Mouse (Mus musculus): ENCODE data around the gene Vcam1. TPM values are rescaled to one million over a fixed set of nuclear protein-coding genes. Genes with fewer than 3 reads are reported as not detected.
A peak's percentile ranks its signal among the peaks of the same experiment; 100 is the strongest.

Vcam1 gene
- polyA plus RNA-seq, 1 experiment from 2014 or later = 24.7 TPM

DNA sequence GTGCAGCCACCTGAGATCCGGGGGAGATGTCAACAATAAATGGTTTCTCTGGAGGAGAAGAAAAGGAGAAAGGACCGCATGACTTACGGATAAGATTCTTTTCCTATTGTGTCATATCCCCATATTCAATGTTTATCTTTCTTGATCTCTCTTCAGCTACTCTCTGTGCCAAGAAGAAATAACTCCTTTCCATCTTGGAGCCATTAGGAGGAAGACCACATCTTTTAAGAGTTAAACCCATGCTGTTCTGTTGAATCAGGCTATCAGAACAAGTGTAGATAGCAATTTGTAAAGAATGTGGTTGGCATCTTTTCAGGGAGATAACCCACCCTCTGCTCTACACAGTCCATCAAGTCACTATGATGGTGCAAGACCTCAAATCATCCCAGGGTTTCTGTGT, 8.5 kb downstream of the Vcam1 start:
- no peak overlapping the region for H3K27ac ChIP-seq (ENCODE audit: low read depth, low read length)
- H3K4me1 ChIP-seq (ENCODE audit: control insufficient read depth, insufficient read depth, low read length) = 0 out of 2 replicates have a peak, but pooled peaks cover 3% of the 10 kb centered on the region
- H3K36me3 ChIP-seq (ENCODE audit: control insufficient read depth, insufficient read depth, low read length) = no peaks in the 10 kb centered on the region
- WGBS = 87% methylated on average over 3 of the region's 3 CpGs
- no peak overlapping the region for H3K9ac ChIP-seq (replicated peaks; ENCODE audit: low read depth, low read length)
- no peak for ATAC-seq (ENCODE audit: low read depth)
- H3K4me2 ChIP-seq (ENCODE audit: low read depth, low read length) = no peak overlapping the region
- no peaks in the 10 kb centered on the region for H3K9me3 ChIP-seq (ENCODE audit: control insufficient read depth, low read length)
- no peaks in the 10 kb centered on the region for H3K27me3 ChIP-seq (ENCODE audit: control insufficient read depth, insufficient read depth, low read length)
- H3K4me3 ChIP-seq (ENCODE audit: low read depth, low read length) = no peak overlapping the region

DNA sequence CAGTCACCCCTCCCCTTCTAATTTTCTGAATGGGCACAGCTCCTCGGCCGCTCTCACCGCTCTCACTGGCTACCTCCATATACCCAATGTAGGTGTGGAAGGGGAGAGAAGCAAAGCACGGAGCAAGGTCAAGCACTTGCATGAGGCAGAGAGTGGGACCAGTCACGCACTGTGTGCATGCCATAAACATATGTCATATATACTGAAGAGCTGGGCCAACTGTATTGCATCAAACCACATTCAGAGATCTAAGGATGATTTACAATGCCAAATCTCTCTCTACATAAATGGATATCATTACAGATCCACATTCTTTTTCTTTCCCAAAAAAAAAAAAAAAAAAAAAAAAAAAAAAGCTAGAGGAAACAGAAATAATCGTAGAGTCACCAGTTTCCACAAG, 9.1 kb downstream of the Vcam1 start:
- Histone ChIP-seq H3K9me3 (ENCODE audit: control insufficient read depth, low read length) (no peaks in the 10 kb centered on the region), H3K4me3 (ENCODE audit: low read depth, low read length) (no peak overlapping the region), H3K4me1 (ENCODE audit: control insufficient read depth, insufficient read depth, low read length) (no peaks in the 10 kb centered on the region), H3K27me3 (ENCODE audit: control insufficient read depth, insufficient read depth, low read length) (no peaks in the 10 kb centered on the region), H3K27ac (ENCODE audit: low read depth, low read length) (no peak overlapping the region), H3K36me3 (ENCODE audit: control insufficient read depth, insufficient read depth, low read length) (no peaks in the 10 kb centered on the region), H3K9ac (replicated peaks; ENCODE audit: low read depth, low read length) (no peak overlapping the region), H3K4me2 (ENCODE audit: low read depth, low read length) (no peak overlapping the region)
- no peak for ATAC-seq (ENCODE audit: low read depth)
- WGBS = 85% methylated on average over 6 of the region's 6 CpGs

DNA sequence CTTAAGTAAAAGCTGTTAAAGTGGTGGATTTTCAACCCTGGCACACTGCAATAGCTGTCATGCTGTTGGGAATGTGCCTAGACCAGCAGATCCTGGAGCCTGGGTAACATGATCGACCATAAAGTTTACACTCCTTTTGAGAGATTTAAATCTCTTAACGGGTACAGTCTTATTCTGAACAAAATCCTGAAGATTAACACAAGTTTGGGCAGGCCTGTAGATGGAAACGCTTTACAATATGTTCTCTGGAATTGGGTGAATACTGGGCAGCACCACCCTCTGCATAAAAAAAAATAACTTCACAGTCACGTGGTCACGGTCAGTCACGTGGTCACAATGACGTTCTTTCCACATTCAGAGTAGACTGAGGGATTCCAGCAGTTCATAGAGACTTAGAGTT, 10.3 kb downstream of the Vcam1 start:
- H3K27ac ChIP-seq (ENCODE audit: low read depth, low read length) = no peak overlapping the region
- no peak overlapping the region for H3K4me3 ChIP-seq (ENCODE audit: low read depth, low read length)
- WGBS = 78% methylated on average over 7 of the region's 7 CpGs
- H3K36me3 ChIP-seq (ENCODE audit: control insufficient read depth, insufficient read depth, low read length) = no peaks in the 10 kb centered on the region
- H3K9me3 ChIP-seq (ENCODE audit: control insufficient read depth, low read length) = no peaks in the 10 kb centered on the region
- H3K27me3 ChIP-seq (ENCODE audit: control insufficient read depth, insufficient read depth, low read length) = no peaks in the 10 kb centered on the region
- H3K4me1 ChIP-seq (ENCODE audit: control insufficient read depth, insufficient read depth, low read length) = no peaks in the 10 kb centered on the region
- ATAC-seq (ENCODE audit: low read depth) = no peak
- H3K4me2 ChIP-seq (ENCODE audit: low read depth, low read length) = no peak overlapping the region
- no peak overlapping the region for H3K9ac ChIP-seq (replicated peaks; ENCODE audit: low read depth, low read length)

DNA sequence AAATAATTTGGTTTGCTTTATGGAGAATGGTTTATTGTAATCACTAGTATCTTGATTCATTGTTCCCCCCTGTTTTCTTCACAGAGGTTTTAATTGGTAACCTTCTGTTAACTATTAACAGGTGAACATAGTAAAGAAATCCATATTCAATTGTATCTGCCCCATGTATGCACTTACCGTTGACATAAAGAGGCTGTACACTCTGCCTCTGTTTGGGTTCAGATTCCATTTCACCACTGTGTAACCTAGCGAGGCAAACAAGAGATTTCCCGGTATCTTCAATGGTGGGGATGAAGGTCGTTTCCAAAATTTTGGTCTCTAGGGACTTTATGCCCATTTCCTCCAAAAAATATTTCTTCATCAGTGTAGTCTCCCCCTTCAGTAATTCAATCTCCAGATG, 12.4 kb downstream of the Vcam1 start:
- no peaks in the 10 kb centered on the region for H3K4me1 ChIP-seq (ENCODE audit: control insufficient read depth, insufficient read depth, low read length)
- H3K36me3 ChIP-seq (ENCODE audit: control insufficient read depth, insufficient read depth, low read length) = no peaks in the 10 kb centered on the region
- no peak overlapping the region for H3K4me3 ChIP-seq (ENCODE audit: low read depth, low read length)
- ATAC-seq (ENCODE audit: low read depth) = no peak
- no peak overlapping the region for H3K27ac ChIP-seq (ENCODE audit: low read depth, low read length)
- 92% methylated on average over 4 of the region's 4 CpGs for WGBS
- H3K9ac ChIP-seq (replicated peaks; ENCODE audit: low read depth, low read length) = no peak overlapping the region
- H3K9me3 ChIP-seq (ENCODE audit: control insufficient read depth, low read length) = no peaks in the 10 kb centered on the region
- no peaks in the 10 kb centered on the region for H3K27me3 ChIP-seq (ENCODE audit: control insufficient read depth, insufficient read depth, low read length)
- no peak overlapping the region for H3K4me2 ChIP-seq (ENCODE audit: low read depth, low read length)

DNA sequence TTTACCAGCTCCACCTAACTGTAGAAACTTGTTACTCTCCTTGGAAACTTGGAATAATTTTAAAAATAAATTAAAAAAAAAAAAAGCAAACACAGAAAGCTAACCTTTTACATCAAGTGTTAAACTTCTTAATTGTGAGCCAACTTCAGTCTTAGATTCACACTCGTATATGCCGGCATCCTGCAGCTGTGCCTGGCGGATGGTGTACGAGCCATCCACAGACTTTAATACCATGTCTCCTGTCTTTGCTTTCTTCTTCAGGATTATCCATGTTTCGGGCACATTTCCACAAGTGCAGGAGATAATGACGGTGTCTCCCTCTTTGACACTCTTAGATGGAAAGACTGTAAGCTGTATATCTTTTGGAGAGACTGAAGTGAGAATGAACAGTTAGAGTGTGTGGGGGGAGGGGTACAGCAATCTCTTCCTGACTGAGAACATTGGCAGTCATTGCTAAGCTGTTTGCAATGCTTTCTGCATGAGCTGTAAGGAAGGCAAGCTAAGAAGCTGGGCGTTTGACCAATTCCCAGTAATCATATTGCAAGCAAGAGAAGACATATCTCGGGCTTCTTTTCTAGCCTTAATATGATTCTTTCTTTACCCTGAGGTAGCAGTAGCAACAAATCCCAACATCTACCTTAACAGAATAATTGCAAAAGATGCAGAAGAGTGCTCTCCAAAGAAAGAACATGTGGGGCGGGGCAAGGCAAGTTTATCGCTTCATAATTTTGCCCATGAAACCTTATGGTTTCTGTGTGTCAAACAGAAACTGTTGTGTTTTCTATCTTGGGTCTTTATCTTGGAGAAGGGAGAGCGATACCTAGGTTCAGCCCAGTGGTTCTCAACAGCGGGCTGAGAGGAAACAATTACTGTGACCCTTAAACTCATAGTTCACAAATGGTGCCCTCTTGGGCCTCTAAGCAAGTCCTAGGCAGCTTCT, 15.0 kb downstream of the Vcam1 start:
- Histone ChIP-seq H3K4me2 (ENCODE audit: low read depth, low read length) (no peak overlapping the region), H3K27me3 (ENCODE audit: control insufficient read depth, insufficient read depth, low read length) (no peaks in the 10 kb centered on the region), H3K9me3 (ENCODE audit: control insufficient read depth, low read length) (no peaks in the 10 kb centered on the region), H3K4me1 (ENCODE audit: control insufficient read depth, insufficient read depth, low read length) (no peaks in the 10 kb centered on the region), H3K36me3 (ENCODE audit: control insufficient read depth, insufficient read depth, low read length) (no peaks in the 10 kb centered on the region), H3K9ac (replicated peaks; ENCODE audit: low read depth, low read length) (no peak overlapping the region), H3K27ac (ENCODE audit: low read depth, low read length) (no peak overlapping the region), H3K4me3 (ENCODE audit: low read depth, low read length) (no peak overlapping the region)
- ATAC-seq (ENCODE audit: low read depth) = no peak
- WGBS = 65% methylated on average over 12 of the region's 12 CpGs

DNA sequence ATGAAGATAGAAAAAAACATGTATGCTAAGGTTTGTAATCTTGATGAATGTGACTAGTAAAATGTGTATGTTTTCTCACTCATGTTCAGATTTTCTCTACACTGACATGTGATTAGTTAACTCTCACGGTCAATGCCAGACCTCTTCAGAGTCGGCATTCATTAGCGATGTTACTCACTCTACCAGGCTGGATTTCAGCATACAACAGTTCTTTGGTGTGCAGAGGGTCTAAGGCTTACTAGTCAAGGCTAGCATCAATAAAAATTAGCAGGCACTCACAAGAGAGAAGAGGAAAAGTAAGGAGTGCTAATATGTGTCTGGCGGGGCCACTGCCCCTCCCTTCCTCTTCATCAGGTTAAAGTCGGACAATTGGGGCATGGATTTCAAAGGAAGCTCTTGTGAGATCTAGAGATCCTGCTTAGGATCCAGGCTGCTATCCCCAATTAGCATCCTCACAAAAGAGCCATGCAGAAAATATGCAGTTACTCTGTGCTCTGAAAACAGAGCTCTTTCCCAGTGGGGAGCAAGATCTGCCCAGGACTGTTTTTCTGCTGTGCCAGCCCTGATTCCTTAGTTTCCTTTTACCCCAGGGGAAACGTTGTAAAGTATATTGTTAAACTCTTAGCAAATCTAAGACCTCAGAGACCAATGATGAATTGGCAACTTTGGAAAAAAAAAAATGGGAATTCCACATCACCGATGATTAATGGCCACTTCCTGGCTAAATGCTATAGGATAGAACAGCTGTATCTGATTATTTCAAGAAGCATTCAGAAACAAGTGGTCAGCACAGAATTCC, 15.8 kb downstream of the Vcam1 start:
- Histone ChIP-seq H3K9ac (replicated peaks; ENCODE audit: low read depth, low read length) (no peak overlapping the region), H3K9me3 (ENCODE audit: control insufficient read depth, low read length) (no peaks in the 10 kb centered on the region), H3K4me2 (ENCODE audit: low read depth, low read length) (no peak overlapping the region), H3K4me1 (ENCODE audit: control insufficient read depth, insufficient read depth, low read length) (no peaks in the 10 kb centered on the region), H3K27ac (ENCODE audit: low read depth, low read length) (no peak overlapping the region), H3K36me3 (ENCODE audit: control insufficient read depth, insufficient read depth, low read length) (no peaks in the 10 kb centered on the region), H3K4me3 (ENCODE audit: low read depth, low read length) (no peak overlapping the region), H3K27me3 (ENCODE audit: control insufficient read depth, insufficient read depth, low read length) (no peaks in the 10 kb centered on the region)
- WGBS = 28% methylated on average over 7 of the region's 7 CpGs
- no peak; the same call in 1 of the 2 replicates for ATAC-seq (ENCODE audit: low read depth)

DNA sequence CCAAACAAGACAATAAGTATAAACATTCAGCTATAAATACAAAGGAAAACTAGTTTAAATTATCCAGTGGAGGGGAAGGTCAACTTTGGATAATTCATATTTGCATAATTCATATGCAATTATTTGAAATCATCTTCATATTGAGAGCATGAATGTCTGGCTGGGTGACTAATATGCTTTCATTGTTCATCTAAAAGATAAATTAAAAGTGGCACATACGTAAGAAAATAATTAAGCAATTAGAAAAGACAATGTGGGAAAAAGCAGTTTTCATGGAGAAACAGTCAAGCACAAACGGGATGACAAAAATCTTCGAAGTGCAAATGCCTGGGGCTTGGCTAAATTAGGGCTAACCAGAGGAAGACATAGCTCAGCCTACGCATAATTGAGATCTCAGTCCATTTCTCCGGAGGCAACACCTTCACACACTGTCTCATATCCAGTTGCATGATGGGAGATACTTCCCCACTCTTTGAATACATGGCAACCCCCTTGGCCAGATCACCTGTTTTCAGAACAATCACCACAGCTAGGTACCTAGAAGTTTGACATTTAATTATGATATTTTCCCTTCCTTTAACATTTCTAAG, 16.6 kb downstream of the Vcam1 start:
- WGBS = 82% methylated on average over 5 of the region's 5 CpGs
- ATAC-seq (ENCODE audit: low read depth) = no peak

DNA sequence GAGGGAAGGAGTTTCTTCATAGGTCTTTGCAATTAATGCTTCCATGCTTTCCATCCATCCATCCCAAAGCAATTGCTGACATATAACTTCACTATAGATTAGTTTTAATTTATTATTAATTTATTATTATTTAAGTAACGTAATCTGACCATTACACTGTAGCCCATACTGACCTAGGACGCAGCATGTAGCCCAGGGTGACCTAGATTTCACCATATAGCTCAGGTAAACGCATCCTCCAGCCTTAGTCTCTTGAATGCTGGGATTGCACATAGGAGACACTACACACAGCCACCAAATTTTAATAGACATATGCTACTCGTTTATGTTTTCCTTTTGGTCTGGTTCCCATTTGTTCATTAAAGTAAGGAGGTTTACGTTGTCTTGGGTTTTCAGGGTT, 23.8 kb downstream of the Vcam1 start:
- Histone ChIP-seq H3K27ac (ENCODE audit: low read depth, low read length) (no peak overlapping the region), H3K9me3 (ENCODE audit: control insufficient read depth, low read length) (no peaks in the 10 kb centered on the region), H3K36me3 (ENCODE audit: control insufficient read depth, insufficient read depth, low read length) (no peaks in the 10 kb centered on the region), H3K4me1 (ENCODE audit: control insufficient read depth, insufficient read depth, low read length) (no peaks in the 10 kb centered on the region), H3K9ac (replicated peaks; ENCODE audit: low read depth, low read length) (no peak overlapping the region), H3K27me3 (ENCODE audit: control insufficient read depth, insufficient read depth, low read length) (no peaks in the 10 kb centered on the region), H3K4me3 (ENCODE audit: low read depth, low read length) (no peak overlapping the region), H3K4me2 (ENCODE audit: low read depth, low read length) (no peak overlapping the region)
- ATAC-seq (ENCODE audit: low read depth) = 0 out of 2 replicates have a peak, but pooled peaks have one; percentile 35
- WGBS = 88% methylated on average over 5 of the region's 5 CpGs

More for the DNA sequence above, 16.6 kb downstream of the Vcam1 start:
- H3K27ac ChIP-seq (ENCODE audit: low read depth, low read length) = no peak overlapping the region
- H3K4me1 ChIP-seq (ENCODE audit: control insufficient read depth, insufficient read depth, low read length) = no peaks in the 10 kb centered on the region
- no peak overlapping the region for H3K4me3 ChIP-seq (ENCODE audit: low read depth, low read length)
- H3K27me3 ChIP-seq (ENCODE audit: control insufficient read depth, insufficient read depth, low read length) = no peaks in the 10 kb centered on the region
- no peaks in the 10 kb centered on the region for H3K9me3 ChIP-seq (ENCODE audit: control insufficient read depth, low read length)
- no peaks in the 10 kb centered on the region for H3K36me3 ChIP-seq (ENCODE audit: control insufficient read depth, insufficient read depth, low read length)
- H3K9ac ChIP-seq (replicated peaks; ENCODE audit: low read depth, low read length) = no peak overlapping the region
- no peak overlapping the region for H3K4me2 ChIP-seq (ENCODE audit: low read depth, low read length)

Measured in neural tube, embryonic 14.5 days (tissue).